10 mouse cellular contexts compared by ENCODE assay signal in genomic region chr2:121415591-121415990, GRCm38 (mm10). TPM values are rescaled to one million over a fixed set of nuclear protein-coding genes. Genes with fewer than 3 reads are reported as not detected.
A peak's percentile ranks its signal among the peaks of the same experiment; 100 is the strongest.
DNase-seq lines count a peak whose midpoint lies in the region; ATAC-seq lines count a peak whose summit lies in the region.
"Had no signal": no experiment of that assay in that cellular context is flagged by ENCODE, and none has a peak within 500 bp of the region (broad histone marks: within the 10 kb centered on the region; RNA-seq: fewer than 3 reads in every experiment).

No protein-coding gene starts in this region.

- H3K4me2 ChIP-seq in heart, embryonic 15.5 days: peak overlapping the region; percentile 72
- peak overlapping the region; percentile 74 for H3K4me2 ChIP-seq in hindbrain, embryonic 16.5 days (ENCODE audit: low read length)
- peak overlapping the region; percentile 75 for H3K4me2 ChIP-seq in midbrain, embryonic 14.5 days (ENCODE audit: low read length)

- H3K9me3 ChIP-seq in heart, embryonic 15.5 days (replicated peaks): no peaks in the 10 kb centered on the region
- H3K9me3 ChIP-seq in embryonic facial prominence, embryonic 10.5 days: no peaks in the 10 kb centered on the region
- no peaks in the 10 kb centered on the region for H3K9me3 ChIP-seq in hindbrain, embryonic 16.5 days (ENCODE audit: control insufficient read depth, low read length)
- no peaks in the 10 kb centered on the region for H3K9me3 ChIP-seq in midbrain, embryonic 14.5 days (ENCODE audit: control insufficient read depth, low read length)

- DNase-seq in heart, adult 8-10 months (ENCODE audit: low spot score): no peak
- DNase-seq in embryonic facial prominence, embryonic 10.5 days (ENCODE audit: low spot score): no peak
- no peak for DNase-seq in midbrain, embryonic 14.5 days
- DNase-seq in gastrocnemius, postnatal 14 days: no peak
- no peak for DNase-seq in layer of hippocampus, postnatal 14 days (ENCODE audit: low spot score in 2 of 2)
- DNase-seq in adrenal gland, adult 8-10 months: no peak
- DNase-seq: cerebellum, adult 11-12 months; kidney, postnatal 4 days had no signal

- no peak for ATAC-seq in heart, embryonic 15.5 days (replicated peaks; ENCODE audit: insufficient number of reproducible peaks, insufficient read depth, low FRiP score, low read depth)
- no peak for ATAC-seq in hindbrain, embryonic 16.5 days
- no peak for ATAC-seq in midbrain, embryonic 14.5 days (ENCODE audit: low FRiP score, low TSS enrichment)

- H3K4me1 ChIP-seq in heart, embryonic 15.5 days (replicated peaks): peaks cover 20% of the 10 kb centered on the region
- H3K4me1 ChIP-seq in embryonic facial prominence, embryonic 10.5 days: peaks cover 27% of the 10 kb centered on the region
- H3K4me1 ChIP-seq in hindbrain, embryonic 16.5 days (ENCODE audit: control insufficient read depth, insufficient read depth, low read depth, low read length): peaks cover 21% of the 10 kb centered on the region
- peaks cover 20% of the 10 kb centered on the region for H3K4me1 ChIP-seq in midbrain, embryonic 14.5 days (ENCODE audit: control insufficient read depth, insufficient read depth, low read length)

- H3K27ac ChIP-seq in heart, embryonic 15.5 days: no peak overlapping the region
- no peak overlapping the region for H3K27ac ChIP-seq in embryonic facial prominence, embryonic 10.5 days (replicated peaks)
- no peak overlapping the region for H3K27ac ChIP-seq in hindbrain, embryonic 16.5 days (ENCODE audit: low read depth, low read length)
- H3K27ac ChIP-seq in midbrain, embryonic 14.5 days (replicated peaks; ENCODE audit: low read depth, low read length): no peak overlapping the region

- no peaks in the 10 kb centered on the region for H3K27me3 ChIP-seq in heart, embryonic 15.5 days
- H3K27me3 ChIP-seq in embryonic facial prominence, embryonic 10.5 days (replicated peaks; ENCODE audit: low read depth, poor library complexity, severe bottlenecking): no peaks in the 10 kb centered on the region
- no peaks in the 10 kb centered on the region for H3K27me3 ChIP-seq in hindbrain, embryonic 16.5 days (replicated peaks; ENCODE audit: control insufficient read depth, insufficient read depth, low read length)
- H3K27me3 ChIP-seq in midbrain, embryonic 14.5 days (ENCODE audit: control insufficient read depth, insufficient read depth, low read length): no peaks in the 10 kb centered on the region

- intact Hi-C loops in gastrocnemius, postnatal 14 days (cut with DNase I; ENCODE audit: low total_unique reads): no loop called here

- 0 out of 2 replicates have a peak overlapping the region, but pooled peaks have one; percentile 100 for H3K9ac ChIP-seq in heart, embryonic 15.5 days
- no peak overlapping the region; the same call in 1 of the 2 replicates for H3K9ac ChIP-seq in hindbrain, embryonic 16.5 days (ENCODE audit: low read depth, low read length)
- H3K9ac ChIP-seq in midbrain, embryonic 14.5 days (replicated peaks; ENCODE audit: low read length): no peak overlapping the region; the same call in 1 of the 2 replicates

- peaks cover 19% of the 10 kb centered on the region for H3K36me3 ChIP-seq in heart, embryonic 15.5 days
- peaks cover 45% of the 10 kb centered on the region for H3K36me3 ChIP-seq in embryonic facial prominence, embryonic 10.5 days (replicated peaks)
- no peaks in the 10 kb centered on the region for H3K36me3 ChIP-seq in hindbrain, embryonic 16.5 days (ENCODE audit: control insufficient read depth, insufficient read depth, low read length)
- H3K36me3 ChIP-seq in midbrain, embryonic 14.5 days (ENCODE audit: control insufficient read depth, insufficient read depth, low read length): peaks cover 30% of the 10 kb centered on the region

- H3K4me3 ChIP-seq in heart, embryonic 15.5 days: peak overlapping the region; percentile 100
- peak overlapping the region; percentile 99 for H3K4me3 ChIP-seq in embryonic facial prominence, embryonic 10.5 days
- peak overlapping the region; percentile 99; the same call in 1 of the 2 replicates for H3K4me3 ChIP-seq in hindbrain, embryonic 16.5 days (ENCODE audit: low read length)
- H3K4me3 ChIP-seq in midbrain, embryonic 14.5 days (replicated peaks; ENCODE audit: low read depth, low read length): peak overlapping the region; percentile 99; the same call in 1 of the 2 replicates

- 48% methylated on average over 3 of the region's 3 CpGs for WGBS in heart, embryonic 15.5 days
- WGBS in embryonic facial prominence, embryonic 10.5 days: 88% methylated on average over 3 of the region's 3 CpGs
- 84% methylated on average over 3 of the region's 3 CpGs for WGBS in hindbrain, embryonic 16.5 days
- WGBS in midbrain, embryonic 14.5 days: 85% methylated on average over 3 of the region's 3 CpGs

RNA-seq across cellular contexts. Expression of gene Catsper2, which starts 2.0 kb away (rescaled TPM):
- polyA plus RNA-seq in heart, embryonic 15.5 days (2015; fragmentation: Nextera tagmentation; extraction: Ambion mirVana): 2.0 and 2.5 TPM in 2 replicates
- total RNA-seq in heart, adult 8-10 months (2022): 1 to 10 TPM; 2.9 to 4.7 (median 3.2) TPM
- polyA plus RNA-seq in embryonic facial prominence, embryonic 10.5 days (2016; fragmentation: Nextera tagmentation; extraction: Ambion mirVana): 3.3 and 3.7 TPM in 2 replicates
- 3.5 and 3.6 TPM in 2 replicates for polyA plus RNA-seq in hindbrain, embryonic 16.5 days (2015; fragmentation: Nextera tagmentation; extraction: Ambion mirVana)
- polyA plus RNA-seq in midbrain, embryonic 14.5 days (2014; fragmentation: Nextera tagmentation; extraction: Ambion mirVana): 2.9 and 4.5 TPM in 2 replicates
- 1 to 10 TPM; 2.1 to 2.4 TPM for total RNA-seq in gastrocnemius, postnatal 14 days (2021)
- 1 to 10 TPM; 4.1 to 4.6 TPM for total RNA-seq in layer of hippocampus, postnatal 14 days (2021)
- total RNA-seq in adrenal gland, adult 8-10 months (2022): 1 to 10 TPM; 2.2 to 4.1 (median 2.9) TPM

RNA-seq across cellular contexts. Expression of gene Pdia3, which starts 2.0 kb away (rescaled TPM):
- 441 and 490 TPM in 2 replicates for polyA plus RNA-seq in heart, embryonic 15.5 days (2015; fragmentation: Nextera tagmentation; extraction: Ambion mirVana)
- 100 to 1,000 TPM; 104 to 129 (median 126) TPM for total RNA-seq in heart, adult 8-10 months (2022)
- polyA plus RNA-seq in embryonic facial prominence, embryonic 10.5 days (2016; fragmentation: Nextera tagmentation; extraction: Ambion mirVana): 609 and 638 TPM in 2 replicates
- polyA plus RNA-seq in hindbrain, embryonic 16.5 days (2015; fragmentation: Nextera tagmentation; extraction: Ambion mirVana): 379 and 403 TPM in 2 replicates
- polyA plus RNA-seq in midbrain, embryonic 14.5 days (2014; fragmentation: Nextera tagmentation; extraction: Ambion mirVana): 238 and 249 TPM in 2 replicates
- 10 to 100 TPM; 64.0 to 86.2 TPM for total RNA-seq in gastrocnemius, postnatal 14 days (2021)
- 100 to 1,000 TPM; 194 to 224 TPM for total RNA-seq in layer of hippocampus, postnatal 14 days (2021)
- total RNA-seq in adrenal gland, adult 8-10 months (2022): 100 to 1,000 TPM; 426 to 490 (median 434) TPM

RNA-seq across cellular contexts. Expression of gene Ell3, which starts 28.5 kb away (rescaled TPM):
- 1.00 and 1.6 TPM in 2 replicates for polyA plus RNA-seq in heart, embryonic 15.5 days (2015; fragmentation: Nextera tagmentation; extraction: Ambion mirVana)
- total RNA-seq in heart, adult 8-10 months (2022): under 1 TPM in 1 of 4 experiments, not detected in 3; 0.34 TPM
- 8.0 and 12.0 TPM in 2 replicates for polyA plus RNA-seq in embryonic facial prominence, embryonic 10.5 days (2016; fragmentation: Nextera tagmentation; extraction: Ambion mirVana)
- 2.4 and 3.0 TPM in 2 replicates for polyA plus RNA-seq in hindbrain, embryonic 16.5 days (2015; fragmentation: Nextera tagmentation; extraction: Ambion mirVana)
- polyA plus RNA-seq in midbrain, embryonic 14.5 days (2014; fragmentation: Nextera tagmentation; extraction: Ambion mirVana): 1.4 and 2.0 TPM in 2 replicates
- total RNA-seq in gastrocnemius, postnatal 14 days (2021): not detected
- not detected for total RNA-seq in layer of hippocampus, postnatal 14 days (2021)
- total RNA-seq in adrenal gland, adult 8-10 months (2022): under 1 TPM in 3 of 4 experiments, not detected in 1; 0.24 to 0.74 (median 0.62) TPM

RNA-seq across cellular contexts. Expression of gene Strc, which starts 28.6 kb away (rescaled TPM):
- polyA plus RNA-seq in heart, embryonic 15.5 days (2015; fragmentation: Nextera tagmentation; extraction: Ambion mirVana): not detected in 2 replicates
- under 1 TPM in 1 of 4 experiments, not detected in 3; 0.09 TPM for total RNA-seq in heart, adult 8-10 months (2022)
- polyA plus RNA-seq in embryonic facial prominence, embryonic 10.5 days (2016; fragmentation: Nextera tagmentation; extraction: Ambion mirVana): not detected in 2 replicates
- 0.03 and 0.04 TPM in 2 replicates for polyA plus RNA-seq in hindbrain, embryonic 16.5 days (2015; fragmentation: Nextera tagmentation; extraction: Ambion mirVana)
- polyA plus RNA-seq in midbrain, embryonic 14.5 days (2014; fragmentation: Nextera tagmentation; extraction: Ambion mirVana): not detected in 2 replicates
- total RNA-seq in gastrocnemius, postnatal 14 days (2021): not detected
- under 1 TPM; 0.09 to 0.31 TPM for total RNA-seq in layer of hippocampus, postnatal 14 days (2021)
- 1 to 10 TPM in 1 of 4 experiments, under 1 TPM in 1, not detected in 2; 0.81 to 1.4 TPM for total RNA-seq in adrenal gland, adult 8-10 months (2022)

RNA-seq across cellular contexts. Expression of gene Serf2, which starts 33.4 kb away (rescaled TPM):
- 466 and 549 TPM in 2 replicates for polyA plus RNA-seq in heart, embryonic 15.5 days (2015; fragmentation: Nextera tagmentation; extraction: Ambion mirVana)
- 100 to 1,000 TPM; 360 to 469 (median 411) TPM for total RNA-seq in heart, adult 8-10 months (2022)
- 482 and 494 TPM in 2 replicates for polyA plus RNA-seq in embryonic facial prominence, embryonic 10.5 days (2016; fragmentation: Nextera tagmentation; extraction: Ambion mirVana)
- 254 and 262 TPM in 2 replicates for polyA plus RNA-seq in hindbrain, embryonic 16.5 days (2015; fragmentation: Nextera tagmentation; extraction: Ambion mirVana)
- 352 and 382 TPM in 2 replicates for polyA plus RNA-seq in midbrain, embryonic 14.5 days (2014; fragmentation: Nextera tagmentation; extraction: Ambion mirVana)
- 100 to 1,000 TPM; 363 to 364 TPM for total RNA-seq in gastrocnemius, postnatal 14 days (2021)
- total RNA-seq in layer of hippocampus, postnatal 14 days (2021): 100 to 1,000 TPM; 157 to 166 TPM
- total RNA-seq in adrenal gland, adult 8-10 months (2022): 100 to 1,000 TPM; 249 to 360 (median 257) TPM
